Mouse (Mus musculus): ENCODE results near the gene Aldh1b1.

GRCm38 (mm10) chr4:45818814-45819207 is 20.0 kb downstream of the Aldh1b1 start:
- TF ChIP-seq CTCF (conservative IDR thresholded peaks at IDR 0.05; ENCODE audit: insufficient read depth, insufficient read length, low read depth, low read length), result no peak
- no peak for TF ChIP-seq POLR2A (IDR thresholded peaks at IDR 0.05; ENCODE audit: low read depth, low read length)

All from kidney, adult 2 months (tissue).